Mouse (Mus musculus) forebrain, embryonic 10.5 days (tissue): ENCODE results near the gene Gm4297. TPM values are rescaled to one million over a fixed set of nuclear protein-coding genes. Genes with fewer than 3 reads are reported as not detected.
"Not testable (repeated sequence)": the region's sequence is repeated elsewhere in the genome, so short reads cannot be mapped to it uniquely, and the experiment has no call there.

ENCODE experiments used
- DNase-seq: peaks from one replicate; pipeline ENCODE4 v3.0.0-alpha.2; 2017; ENCODE audit warnings: low spot score; ENCODE audit errors: extremely low spot score
- H3K27ac ChIP-seq: fragments of 300-500 bp; sonication (generic); 2 replicates; pipeline ENCODE4 v1.5.1; 2016; ENCODE audit warnings: mild to moderate bottlenecking
- H3K27me3 ChIP-seq: fragments of 300-500 bp; sonication (generic); 2 replicates; pipeline ENCODE4 v1.6.1; 2016; ENCODE audit warnings: mild to moderate bottlenecking; ENCODE audit not compliant: poor library complexity, severe bottlenecking
- H3K36me3 ChIP-seq: fragments of 300-500 bp; sonication (generic); replicated peaks from 2 replicates; pipeline ENCODE4 v1.6.1; 2016; ENCODE audit warnings: mild to moderate bottlenecking, moderate library complexity
- H3K4me1 ChIP-seq: fragments of 300-500 bp; sonication (generic); 2 replicates; pipeline ENCODE4 v1.6.1; 2016
- H3K4me3 ChIP-seq: fragments of 300-500 bp; sonication (generic); 2 replicates; pipeline ENCODE4 v1.5.1; 2016; ENCODE audit warnings: mild to moderate bottlenecking, moderate library complexity
- H3K9me3 ChIP-seq: fragments of 300-500 bp; sonication (generic); 2 replicates; pipeline ENCODE4 v1.6.1; 2016; ENCODE audit warnings: mild to moderate bottlenecking, moderate library complexity
- WGBS: fragments of 180-500 bp; shearing (Covaris S2); methylation state at CpG from one replicate; pipeline ENCODE4 v1.1.7; 2016; 5-methylcytosine and 5-hydroxymethylcytosine counted together
- microRNA-seq: library from miRNA; unstranded; fragments of <30 nt; microRNA quantifications from one replicate; pipeline ENCODE4, GENCODE M21; 2017
- polyA plus RNA-seq: library from polyadenylated mRNA; unstranded; fragments of >200 nt; fragmentation: Nextera tagmentation; extraction: Ambion mirVana; gene quantifications from 2 replicates; pipeline ENCODE4 v1.2.1, GENCODE M21; 2016

The Gm4297 gene
- polyA plus RNA-seq = not detected in 2 replicates

DNA sequence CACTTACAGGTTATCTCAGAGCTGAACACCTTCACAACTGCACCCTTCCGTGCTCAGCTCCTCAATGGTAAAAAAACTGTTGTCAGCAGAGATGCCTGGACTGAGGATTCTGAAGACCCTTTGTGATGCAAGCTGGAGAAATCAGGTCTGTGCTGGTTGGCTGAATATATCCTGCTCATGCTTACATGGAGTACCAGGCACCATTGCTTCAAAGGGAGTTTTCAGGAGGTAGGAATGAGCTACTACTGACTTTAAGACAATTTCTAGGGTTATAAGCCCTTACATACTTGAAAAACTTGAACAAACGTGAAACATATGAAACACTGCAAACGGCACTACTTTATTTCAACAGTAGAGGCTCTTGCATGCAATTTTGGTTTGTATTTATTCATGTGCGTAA lies at the start of gene Gm4297:
Gene Gm4297, minus strand, starts transcription at position 101 of the 400 bp plus-strand sequence.
- not testable (repeated sequence) for H3K4me1 ChIP-seq, DNase-seq, H3K36me3 ChIP-seq, H3K27me3 ChIP-seq, H3K27ac ChIP-seq, H3K9me3 ChIP-seq, H3K4me3 ChIP-seq
- 86% methylated on average over 4 of the region's 4 CpGs for WGBS

Small RNA genes within 50 kb of the gene (microRNA-seq; reads per million reads assigned to microRNA genes)
- not detected for gene Gm27839
- gene Gm27910 = not detected

Other genes starting within 250 kb of the Gm4297 start
- gene Gm5934, start 74.1 kb downstream of the Gm4297 start, polyA plus RNA-seq = not detected in 2 replicates
- gene Gm5935, start 200.3 kb upstream of the Gm4297 start, polyA plus RNA-seq = not detected in 2 replicates